Mouse (Mus musculus): ENCODE measurements around the gene Srgap2. TPM values are rescaled to one million over a fixed set of nuclear protein-coding genes. Genes with fewer than 3 reads are reported as not detected.

The Srgap2 gene
- polyA plus RNA-seq, 1 experiment from 2014 or later, result 24.5 TPM

GRCm38 (mm10) chr1:131298171-131298570, 229.0 kb downstream of the Srgap2 start:
- Histone ChIP-seq H3K4me3 (ENCODE audit: low read depth, low read length) (no peak overlapping the region), H3K27me3 (ENCODE audit: control insufficient read depth, insufficient read depth, low read length) (no peaks in the 10 kb centered on the region), H3K36me3 (ENCODE audit: control insufficient read depth, insufficient read depth, low read length) (peaks cover 19% of the 10 kb centered on the region), H3K27ac (ENCODE audit: low read length) (no peak overlapping the region), H3K4me1 (ENCODE audit: control insufficient read depth, insufficient read depth, low read length) (no peaks in the 10 kb centered on the region), H3K4me2 (replicated peaks; ENCODE audit: low read depth, low read length) (no peak overlapping the region), H3K9ac (replicated peaks; ENCODE audit: low read depth, low read length) (no peak overlapping the region), H3K9me3 (ENCODE audit: control insufficient read depth, low read depth, low read length) (no peaks in the 10 kb centered on the region)
- 90% methylated on average over 9 of the region's 9 CpGs for WGBS
- no peak for ATAC-seq (ENCODE audit: insufficient number of reproducible peaks, insufficient read depth, low FRiP score, low read depth)

GRCm38 (mm10) chr1:131296726-131297125, 230.4 kb downstream of the Srgap2 start:
- Histone ChIP-seq H3K4me1 (ENCODE audit: control insufficient read depth, insufficient read depth, low read length) (no peaks in the 10 kb centered on the region), H3K27ac (ENCODE audit: low read length) (no peak overlapping the region), H3K27me3 (ENCODE audit: control insufficient read depth, insufficient read depth, low read length) (no peaks in the 10 kb centered on the region), H3K9me3 (ENCODE audit: control insufficient read depth, low read depth, low read length) (no peaks in the 10 kb centered on the region), H3K4me2 (replicated peaks; ENCODE audit: low read depth, low read length) (no peak overlapping the region), H3K36me3 (ENCODE audit: control insufficient read depth, insufficient read depth, low read length) (peaks cover 19% of the 10 kb centered on the region), H3K4me3 (ENCODE audit: low read depth, low read length) (no peak overlapping the region), H3K9ac (replicated peaks; ENCODE audit: low read depth, low read length) (no peak overlapping the region)
- 88% methylated on average over 7 of the region's 7 CpGs for WGBS
- no peak for ATAC-seq (ENCODE audit: insufficient number of reproducible peaks, insufficient read depth, low FRiP score, low read depth)

GRCm38 (mm10) chr1:131295200-131295599, 232.0 kb downstream of the Srgap2 start:
- Histone ChIP-seq H3K9me3 (ENCODE audit: control insufficient read depth, low read depth, low read length) (no peaks in the 10 kb centered on the region), H3K9ac (replicated peaks; ENCODE audit: low read depth, low read length) (no peak overlapping the region), H3K4me1 (ENCODE audit: control insufficient read depth, insufficient read depth, low read length) (no peaks in the 10 kb centered on the region), H3K4me3 (ENCODE audit: low read depth, low read length) (no peak overlapping the region), H3K27me3 (ENCODE audit: control insufficient read depth, insufficient read depth, low read length) (no peaks in the 10 kb centered on the region), H3K36me3 (ENCODE audit: control insufficient read depth, insufficient read depth, low read length) (peaks cover 18% of the 10 kb centered on the region), H3K4me2 (replicated peaks; ENCODE audit: low read depth, low read length) (no peak overlapping the region), H3K27ac (ENCODE audit: low read length) (no peak overlapping the region)
- WGBS, result 87% methylated on average over 8 of the region's 8 CpGs
- no peak for ATAC-seq (ENCODE audit: insufficient number of reproducible peaks, insufficient read depth, low FRiP score, low read depth)

- Histone ChIP-seq H3K27ac (ENCODE audit: low read length) (no peak overlapping the region), H3K4me1 (ENCODE audit: control insufficient read depth, insufficient read depth, low read length) (no peaks in the 10 kb centered on the region), H3K36me3 (ENCODE audit: control insufficient read depth, insufficient read depth, low read length) (peaks cover 17% of the 10 kb centered on the region), H3K9me3 (ENCODE audit: control insufficient read depth, low read depth, low read length) (no peaks in the 10 kb centered on the region), H3K4me3 (ENCODE audit: low read depth, low read length) (no peak overlapping the region), H3K9ac (replicated peaks; ENCODE audit: low read depth, low read length) (no peak overlapping the region), H3K4me2 (replicated peaks; ENCODE audit: low read depth, low read length) (no peak overlapping the region), H3K27me3 (ENCODE audit: control insufficient read depth, insufficient read depth, low read length) (no peaks in the 10 kb centered on the region)
- ATAC-seq (ENCODE audit: insufficient number of reproducible peaks, insufficient read depth, low FRiP score, low read depth), result no peak
- 97% methylated on average over 2 of the region's 2 CpGs for WGBS
These were observed 233.3 kb downstream of the Srgap2 start for GRCm38 (mm10) chr1:131293922-131294250.

GRCm38 (mm10) chr1:131293221-131293921, 233.8 kb downstream of the Srgap2 start:
- Histone ChIP-seq H3K4me3 (ENCODE audit: low read depth, low read length) (no peak overlapping the region), H3K4me2 (replicated peaks; ENCODE audit: low read depth, low read length) (no peak overlapping the region), H3K9me3 (ENCODE audit: control insufficient read depth, low read depth, low read length) (no peaks in the 10 kb centered on the region), H3K27ac (ENCODE audit: low read length) (no peak overlapping the region), H3K36me3 (ENCODE audit: control insufficient read depth, insufficient read depth, low read length) (peaks cover 18% of the 10 kb centered on the region), H3K4me1 (ENCODE audit: control insufficient read depth, insufficient read depth, low read length) (no peaks in the 10 kb centered on the region), H3K9ac (replicated peaks; ENCODE audit: low read depth, low read length) (no peak overlapping the region), H3K27me3 (ENCODE audit: control insufficient read depth, insufficient read depth, low read length) (no peaks in the 10 kb centered on the region)
- WGBS, result 87% methylated on average over 4 of the region's 4 CpGs
- ATAC-seq (ENCODE audit: insufficient number of reproducible peaks, insufficient read depth, low FRiP score, low read depth), result no peak

GRCm38 (mm10) chr1:131290648-131291047, 236.5 kb downstream of the Srgap2 start:
- no peak overlapping the region for H3K4me2 ChIP-seq (replicated peaks; ENCODE audit: low read depth, low read length)
- ATAC-seq (ENCODE audit: insufficient number of reproducible peaks, insufficient read depth, low FRiP score, low read depth), result no peak
- WGBS, result 40% methylated on average over 2 of the region's 2 CpGs
- no peak overlapping the region for H3K4me3 ChIP-seq (ENCODE audit: low read depth, low read length)
- no peak overlapping the region for H3K27ac ChIP-seq (ENCODE audit: low read length)
- no peak overlapping the region for H3K9ac ChIP-seq (replicated peaks; ENCODE audit: low read depth, low read length)
- no peaks in the 10 kb centered on the region for H3K4me1 ChIP-seq (ENCODE audit: control insufficient read depth, insufficient read depth, low read length)
- no peaks in the 10 kb centered on the region for H3K27me3 ChIP-seq (ENCODE audit: control insufficient read depth, insufficient read depth, low read length)
- no peaks in the 10 kb centered on the region for H3K9me3 ChIP-seq (ENCODE audit: control insufficient read depth, low read depth, low read length)
- peaks cover 15% of the 10 kb centered on the region for H3K36me3 ChIP-seq (ENCODE audit: control insufficient read depth, insufficient read depth, low read length)

- 84% methylated on average over 6 of the region's 6 CpGs for WGBS
- ATAC-seq (ENCODE audit: insufficient number of reproducible peaks, insufficient read depth, low FRiP score, low read depth), result no peak
- Histone ChIP-seq H3K27me3 (ENCODE audit: control insufficient read depth, insufficient read depth, low read length) (no peaks in the 10 kb centered on the region), H3K9ac (replicated peaks; ENCODE audit: low read depth, low read length) (no peak overlapping the region), H3K9me3 (ENCODE audit: control insufficient read depth, low read depth, low read length) (no peaks in the 10 kb centered on the region), H3K4me1 (ENCODE audit: control insufficient read depth, insufficient read depth, low read length) (no peaks in the 10 kb centered on the region), H3K4me3 (ENCODE audit: low read depth, low read length) (no peak overlapping the region), H3K27ac (ENCODE audit: low read length) (no peak overlapping the region), H3K4me2 (replicated peaks; ENCODE audit: low read depth, low read length) (no peak overlapping the region), H3K36me3 (ENCODE audit: control insufficient read depth, insufficient read depth, low read length) (peaks cover 7% of the 10 kb centered on the region)
These were observed 238.2 kb downstream of the Srgap2 start for GRCm38 (mm10) chr1:131288938-131289337.

- no peak overlapping the region for H3K9ac ChIP-seq (replicated peaks; ENCODE audit: low read depth, low read length)
- H3K27me3 ChIP-seq (ENCODE audit: control insufficient read depth, insufficient read depth, low read length), result no peaks in the 10 kb centered on the region
- H3K4me2 ChIP-seq (replicated peaks; ENCODE audit: low read depth, low read length), result no peak overlapping the region
- no peak for ATAC-seq (ENCODE audit: insufficient number of reproducible peaks, insufficient read depth, low FRiP score, low read depth)
- no peak overlapping the region for H3K4me3 ChIP-seq (ENCODE audit: low read depth, low read length)
- H3K27ac ChIP-seq (ENCODE audit: low read length), result no peak overlapping the region
- WGBS, result 67% methylated on average over 2 of the region's 2 CpGs
- no peaks in the 10 kb centered on the region for H3K9me3 ChIP-seq (ENCODE audit: control insufficient read depth, low read depth, low read length)
- no peaks in the 10 kb centered on the region for H3K4me1 ChIP-seq (ENCODE audit: control insufficient read depth, insufficient read depth, low read length)
- peaks cover 7% of the 10 kb centered on the region for H3K36me3 ChIP-seq (ENCODE audit: control insufficient read depth, insufficient read depth, low read length)
These were observed 239.9 kb downstream of the Srgap2 start for GRCm38 (mm10) chr1:131287267-131287666.

- no peak for ATAC-seq (ENCODE audit: insufficient number of reproducible peaks, insufficient read depth, low FRiP score, low read depth)
- Histone ChIP-seq H3K27ac (ENCODE audit: low read length) (no peak overlapping the region), H3K4me3 (ENCODE audit: low read depth, low read length) (no peak overlapping the region), H3K9me3 (ENCODE audit: control insufficient read depth, low read depth, low read length) (no peaks in the 10 kb centered on the region), H3K27me3 (ENCODE audit: control insufficient read depth, insufficient read depth, low read length) (no peaks in the 10 kb centered on the region), H3K36me3 (ENCODE audit: control insufficient read depth, insufficient read depth, low read length) (peaks cover 7% of the 10 kb centered on the region), H3K4me1 (ENCODE audit: control insufficient read depth, insufficient read depth, low read length) (no peaks in the 10 kb centered on the region), H3K9ac (replicated peaks; ENCODE audit: low read depth, low read length) (no peak overlapping the region), H3K4me2 (replicated peaks; ENCODE audit: low read depth, low read length) (no peak overlapping the region)
- WGBS, result 71% methylated on average over 5 of the region's 5 CpGs
These were observed 240.3 kb downstream of the Srgap2 start for GRCm38 (mm10) chr1:131286803-131287202.

Measured in stomach, embryonic 14.5 days (tissue).